Mouse (Mus musculus) urinary bladder, adult 18-20 months (tissue): ENCODE results near the gene Hapln4.

Experiments used
- DNase-seq, 2 experiments: peaks; one replicate each; pipeline ENCODE4 v3.0.0; 2022; ENCODE audit warnings: low spot score in 2 of 2, mixed read lengths in 2 of 2

The Hapln4 gene

GRCm38 (mm10) chr8:70100241-70100640, 17.0 kb downstream of the Hapln4 start:
- no peak for DNase-seq

- DNase-seq = no peak
Measured at GRCm38 (mm10) chr8:70104506-70104905, 21.2 kb downstream of the Hapln4 start.

- no peak for DNase-seq
Measured at GRCm38 (mm10) chr8:70104922-70105321, 21.7 kb downstream of the Hapln4 start.

- DNase-seq = no peak
Measured at GRCm38 (mm10) chr8:70110451-70110850, 27.2 kb downstream of the Hapln4 start.

GRCm38 (mm10) chr8:70111192-70111795, 28.0 kb downstream of the Hapln4 start:
- DNase-seq = no peak

GRCm38 (mm10) chr8:70112401-70113016, 29.3 kb downstream of the Hapln4 start:
- DNase-seq = no peak

- DNase-seq = no peak
Measured at GRCm38 (mm10) chr8:70114488-70114887, 31.2 kb downstream of the Hapln4 start.

GRCm38 (mm10) chr8:70114892-70115291, 31.6 kb downstream of the Hapln4 start:
- DNase-seq = no peak

GRCm38 (mm10) chr8:70117611-70118010, 34.4 kb downstream of the Hapln4 start:
- DNase-seq = no peak

GRCm38 (mm10) chr8:70118726-70119700, 35.8 kb downstream of the Hapln4 start:
- no peak for DNase-seq

- no peak for DNase-seq
Measured at GRCm38 (mm10) chr8:70120667-70121066, 37.4 kb downstream of the Hapln4 start, which contains the start of gene Ncan. TSS of gene Ncan (minus strand) at chr8:70120873.

GRCm38 (mm10) chr8:70122863-70123262, 39.6 kb downstream of the Hapln4 start:
- DNase-seq = no peak

GRCm38 (mm10) chr8:70124992-70125391, 41.7 kb downstream of the Hapln4 start:
- DNase-seq = no peak

GRCm38 (mm10) chr8:70128435-70128834, 45.2 kb downstream of the Hapln4 start:
- DNase-seq = no peak

- no peak for DNase-seq
Measured at GRCm38 (mm10) chr8:70129309-70129952, 46.2 kb downstream of the Hapln4 start.

- DNase-seq = no peak
Measured at GRCm38 (mm10) chr8:70130066-70130465, 46.8 kb downstream of the Hapln4 start.

- peak; percentile 73 for DNase-seq
Measured at GRCm38 (mm10) chr8:70131166-70131883, 48.1 kb downstream of the Hapln4 start, which contains the start of gene Nr2c2ap. TSS of gene Nr2c2ap (plus strand) at chr8:70131333.

GRCm38 (mm10) chr8:70134086-70134485, 50.8 kb downstream of the Hapln4 start:
- no peak for DNase-seq

- DNase-seq = no peak
Measured at GRCm38 (mm10) chr8:70134931-70135330, 51.7 kb downstream of the Hapln4 start.

- no peak for DNase-seq
Measured at GRCm38 (mm10) chr8:70136591-70136990, 53.3 kb downstream of the Hapln4 start.

- no peak for DNase-seq
Measured at GRCm38 (mm10) chr8:70137890-70138289, 54.6 kb downstream of the Hapln4 start.
